Mouse (Mus musculus) R1 (cell line): ENCODE results near the gene Mpc1.
"Not testable (repeated sequence)": the region's sequence is repeated elsewhere in the genome, so short reads cannot be mapped to it uniquely, and the experiment has no call there.

Experiments used
- DNase-seq: peaks from one replicate; pipeline ENCODE4 v3.0.0-alpha.2; 2018; ENCODE audit warnings: low read depth, low spot score

The Mpc1 gene

GRCm38 (mm10) chr17:8328511-8329174, 45.9 kb downstream of the Mpc1 start:
- peak; percentile 79 for DNase-seq

GRCm38 (mm10) chr17:8330602-8331001, 47.9 kb downstream of the Mpc1 start:
- DNase-seq, result no peak

- not testable (repeated sequence) for DNase-seq
Measured at GRCm38 (mm10) chr17:8337159-8337558, 54.5 kb downstream of the Mpc1 start, which contains the start of gene Prr18. TSS of gene Prr18 (plus strand) at chr17:8337459.

GRCm38 (mm10) chr17:8339666-8340374, 57.1 kb downstream of the Mpc1 start:
- no peak for DNase-seq

GRCm38 (mm10) chr17:8340407-8341359, 58.0 kb downstream of the Mpc1 start:
- DNase-seq, result peak; percentile 56

- DNase-seq, result no peak
Measured at GRCm38 (mm10) chr17:8341360-8341963, 58.8 kb downstream of the Mpc1 start.

- DNase-seq, result no peak
Measured at GRCm38 (mm10) chr17:8342706-8343105, 60.0 kb downstream of the Mpc1 start.

- no peak for DNase-seq
Measured at GRCm38 (mm10) chr17:8343416-8343815, 60.7 kb downstream of the Mpc1 start.
